Mouse (Mus musculus) myocyte (in vitro differentiated cells): Measurements from ENCODE around the gene Samd7.

Source experiments
- CEBPB ChIP-seq: IDR thresholded peaks from 2 replicates; pipeline ENCODE4 v1.6.1; 2011; ENCODE audit warnings: mild to moderate bottlenecking, moderate library complexity; ENCODE audit not compliant: poor library complexity, insufficient read depth, severe bottlenecking
- MAX ChIP-seq: IDR thresholded peaks from one replicate; pipeline ENCODE4 v1.6.1; 2011; ENCODE audit warnings: low read depth, mild to moderate bottlenecking, control low read depth
- MYOD1 ChIP-seq, 3 experiments: IDR thresholded peaks; one replicate each; pipeline ENCODE4 v1.6.1; 2011; ENCODE audit warnings: control low read depth in 2 of 3, low read depth in 2 of 3, mild to moderate bottlenecking in 2 of 3, moderate library complexity in 1 of 3; ENCODE audit not compliant: insufficient read length in 2 of 3, control insufficient read depth in 1 of 3
- MYOG ChIP-seq, 3 experiments: IDR thresholded peaks; one replicate each; pipeline ENCODE4 v1.6.1; 2011; ENCODE audit warnings: control low read depth in 2 of 3, low read depth in 2 of 3, mild to moderate bottlenecking in 2 of 3; ENCODE audit not compliant: insufficient read length in 2 of 3, control insufficient read depth in 1 of 3, insufficient read depth in 1 of 3
- POLR2A ChIP-seq: IDR thresholded peaks from one replicate; pipeline ENCODE4 v1.6.1; 2011; ENCODE audit warnings: low read depth, mild to moderate bottlenecking, control low read depth, moderate library complexity; ENCODE audit not compliant: insufficient read length
- TCF12 ChIP-seq: IDR thresholded peaks from one replicate; pipeline ENCODE4 v1.6.1; 2011; ENCODE audit warnings: mild to moderate bottlenecking, control low read depth; ENCODE audit not compliant: poor library complexity, insufficient read depth, severe bottlenecking
- TCF3 ChIP-seq: IDR thresholded peaks from one replicate; pipeline ENCODE4 v1.6.1; 2011; ENCODE audit warnings: low read depth, control low read depth; ENCODE audit not compliant: insufficient read length
- USF1 ChIP-seq: IDR thresholded peaks from one replicate; pipeline ENCODE4 v1.6.1; 2011; ENCODE audit warnings: low read depth, mild to moderate bottlenecking, control low read depth, moderate library complexity

GRCm38 (mm10) chr3:30696346-30696745 is 49.7 kb upstream of the Samd7 start:
- TF ChIP-seq CEBPB (no peak), MYOD1 (IDR thresholded peaks at IDR 0.05; ENCODE audit: control insufficient read depth in 1 of 3, insufficient read length in 2 of 3, low read depth in 2 of 3) (no peak), TCF3 (no peak), TCF12 (no peak), POLR2A (no peak), USF1 (peak; percentile 69), MYOG (IDR thresholded peaks at IDR 0.05; ENCODE audit: control insufficient read depth in 1 of 3, insufficient read depth in 1 of 3, insufficient read length in 2 of 3, low read depth in 2 of 3) (no peak), MAX (no peak)
